14 mouse cellular contexts compared by ENCODE assay signal in the genomic region with DNA sequence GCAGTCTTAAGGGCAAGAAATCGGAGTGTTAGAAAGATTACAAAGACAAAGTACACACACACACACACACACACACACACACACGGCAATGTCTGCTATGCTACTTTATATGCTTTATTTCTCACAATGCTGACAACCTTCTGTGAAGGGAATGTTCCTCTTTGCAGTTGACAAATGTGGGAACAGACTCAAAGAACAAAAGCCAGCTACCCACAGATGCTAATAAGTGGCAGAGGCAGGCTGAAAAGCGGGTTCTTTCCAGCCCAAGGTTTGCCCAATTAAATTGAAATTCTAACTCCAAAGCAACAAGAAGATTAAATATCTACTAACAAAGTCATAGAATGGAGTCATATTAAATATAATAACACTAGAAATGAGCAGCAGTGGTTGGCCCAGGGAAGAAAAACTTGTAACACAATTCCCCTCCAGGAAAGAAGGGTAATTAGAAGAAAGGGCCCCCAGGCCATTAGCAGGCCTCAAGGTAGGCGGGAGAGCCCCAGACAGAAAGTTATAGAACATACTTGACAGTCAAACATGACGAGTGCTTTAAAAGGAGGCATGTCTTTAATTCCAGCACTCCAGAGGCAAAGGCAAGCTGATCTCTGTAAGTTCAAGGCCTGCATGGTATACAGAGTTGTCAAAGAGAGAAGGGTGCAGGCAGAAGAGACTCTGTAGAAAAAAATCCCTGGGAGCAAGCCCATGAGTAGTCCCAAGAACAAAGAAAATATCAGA.
DNase-seq lines count a peak whose midpoint lies in the region; ATAC-seq lines count a peak whose summit lies in the region.
"Had no signal": no experiment of that assay in that cellular context is flagged by ENCODE, and none has a peak within 500 bp of the region (broad histone marks: within the 10 kb centered on the region; RNA-seq: fewer than 3 reads in every experiment).

No protein-coding gene starts in this region.

- no peaks in the 10 kb centered on the region for H3K4me1 ChIP-seq in liver, embryonic 11.5 days (replicated peaks; ENCODE audit: control insufficient read depth, insufficient read depth, low read length)
- H3K4me1 ChIP-seq in forebrain, embryonic 13.5 days, result peaks cover 25% of the 10 kb centered on the region
- peaks cover 19% of the 10 kb centered on the region for H3K4me1 ChIP-seq in kidney, embryonic 15.5 days
- H3K4me1 ChIP-seq: embryonic facial prominence, embryonic 15.5 days; liver, embryonic 15.5 days had no signal

- no peak overlapping the region for H3K27ac ChIP-seq in liver, embryonic 11.5 days (ENCODE audit: low read depth, low read length)
- peak overlapping the region; percentile 31 for H3K27ac ChIP-seq in forebrain, embryonic 13.5 days
- H3K27ac ChIP-seq in kidney, embryonic 15.5 days, result no peak overlapping the region
- H3K27ac ChIP-seq: embryonic facial prominence, embryonic 15.5 days; liver, embryonic 15.5 days had no signal

- H3K4me3 ChIP-seq in liver, embryonic 11.5 days (ENCODE audit: low read depth, low read length), result no peak overlapping the region
- no peak overlapping the region for H3K4me3 ChIP-seq in forebrain, embryonic 13.5 days
- H3K4me3 ChIP-seq in kidney, embryonic 15.5 days (replicated peaks), result no peak overlapping the region
- H3K4me3 ChIP-seq: embryonic facial prominence, embryonic 15.5 days; liver, embryonic 15.5 days had no signal

- H3K9me3 ChIP-seq in liver, embryonic 11.5 days (ENCODE audit: control insufficient read depth, low read length), result no peaks in the 10 kb centered on the region
- no peaks in the 10 kb centered on the region for H3K9me3 ChIP-seq in forebrain, embryonic 13.5 days (replicated peaks)
- no peaks in the 10 kb centered on the region for H3K9me3 ChIP-seq in kidney, embryonic 15.5 days (replicated peaks)
- H3K9me3 ChIP-seq: embryonic facial prominence, embryonic 15.5 days; liver, embryonic 15.5 days had no signal

- H3K27me3 ChIP-seq in liver, embryonic 11.5 days (replicated peaks; ENCODE audit: control insufficient read depth, insufficient read depth, low read length), result no peaks in the 10 kb centered on the region
- no peaks in the 10 kb centered on the region for H3K27me3 ChIP-seq in forebrain, embryonic 13.5 days
- H3K27me3 ChIP-seq in kidney, embryonic 15.5 days, result no peaks in the 10 kb centered on the region
- H3K27me3 ChIP-seq: embryonic facial prominence, embryonic 15.5 days; liver, embryonic 15.5 days had no signal

- ATAC-seq in liver, embryonic 11.5 days (replicated peaks; ENCODE audit: low FRiP score), result no peak
- no peak for ATAC-seq in forebrain, embryonic 13.5 days
- ATAC-seq in kidney, embryonic 15.5 days (replicated peaks; ENCODE audit: low FRiP score), result no peak

- WGBS in liver, embryonic 11.5 days, result 70% methylated on average over 5 of the region's 5 CpGs
- 19% methylated on average over 5 of the region's 5 CpGs for WGBS in forebrain, embryonic 13.5 days
- 68% methylated on average over 5 of the region's 5 CpGs for WGBS in kidney, embryonic 15.5 days

- no peak overlapping the region for H3K9ac ChIP-seq in liver, embryonic 11.5 days (ENCODE audit: low read depth, low read length)
- no peak overlapping the region for H3K9ac ChIP-seq in forebrain, embryonic 13.5 days
- no peak overlapping the region for H3K9ac ChIP-seq in kidney, embryonic 15.5 days
- H3K9ac ChIP-seq: embryonic facial prominence, embryonic 15.5 days; liver, embryonic 15.5 days had no signal

- H3K36me3 ChIP-seq in liver, embryonic 11.5 days (ENCODE audit: control insufficient read depth, insufficient read depth, low read length), result no peaks in the 10 kb centered on the region
- no peaks in the 10 kb centered on the region for H3K36me3 ChIP-seq in forebrain, embryonic 13.5 days (ENCODE audit: poor library complexity, severe bottlenecking)
- H3K36me3 ChIP-seq in kidney, embryonic 15.5 days, result no peaks in the 10 kb centered on the region
- H3K36me3 ChIP-seq: embryonic facial prominence, embryonic 15.5 days; liver, embryonic 15.5 days had no signal

- peak; percentile 66 for DNase-seq in heart, adult 11 months
- DNase-seq in heart, adult 8-10 months (ENCODE audit: low spot score), result no peak
- DNase-seq in liver, embryonic 11.5 days (ENCODE audit: low spot score), result peak; percentile 15
- no peak for DNase-seq in liver
- DNase-seq in retina, embryonic 14.5 days (ENCODE audit: low spot score), result peak; percentile 11
- no peak for DNase-seq in kidney, postnatal 4 days
- DNase-seq: adrenal gland, postnatal 25 days; cerebellum, adult 11-12 months; kidney, postnatal 14 days; spleen, adult 18-20 months had no signal

- no peak overlapping the region for H3K4me2 ChIP-seq in liver, embryonic 11.5 days
- no peak overlapping the region for H3K4me2 ChIP-seq in forebrain, embryonic 13.5 days
- H3K4me2 ChIP-seq in kidney, embryonic 15.5 days, result no peak overlapping the region
- H3K4me2 ChIP-seq: embryonic facial prominence, embryonic 15.5 days; liver, embryonic 15.5 days had no signal

Comparison
In these comparisons a context has a peak if more than half of its experiments do, and no peak if none do; other contexts are left out.
1. DNase-seq: peak in heart, adult 11 months (single experiment), liver, embryonic 11.5 days (single experiment) and retina, embryonic 14.5 days (single experiment); none in heart, adult 8-10 months (single experiment), liver (single experiment) and kidney, postnatal 4 days (0 of 2).